Mouse (Mus musculus): ENCODE measurements at regions not wholly inside any gene's neighbourhood (a gene's known extent, or its start where the extent isn't known, plus 50 kb on each side); places are given as distances from the start of the nearest gene placed in this dataset.
"Not testable (repeated sequence)": the region's sequence is repeated elsewhere in the genome, so short reads cannot be mapped to it uniquely, and the experiment has no call there.

- DNase-seq = no peak
- intact Hi-C loops (cut with DNase I) = no loop called here
Measured at GRCm38 (mm10) chr17:13581214-13581920, 179.0 kb upstream of the Afdn start.

- intact Hi-C loops (cut with DNase I) = no loop called here
- DNase-seq = no peak
Measured at GRCm38 (mm10) chr17:13581995-13582588, 178.2 kb upstream of the Afdn start.

- intact Hi-C loops (cut with DNase I) = no loop called here
- peak; percentile 81 for DNase-seq
Measured at GRCm38 (mm10) chr17:13583475-13584233, 176.7 kb upstream of the Afdn start.

GRCm38 (mm10) chr17:13584394-13584793, 175.9 kb upstream of the Afdn start:
- no peak for DNase-seq
- intact Hi-C loops (cut with DNase I) = no loop called here

GRCm38 (mm10) chr17:13590240-13590837, 170.0 kb upstream of the Afdn start:
- DNase-seq; intact Hi-C loops (cut with DNase I): not testable (repeated sequence)

Measured in left cerebral cortex, postnatal 4 days (tissue).